Mouse (Mus musculus): ENCODE measurements around the gene Cbfa2t3. TPM values are rescaled to one million over a fixed set of nuclear protein-coding genes. Genes with fewer than 3 reads are reported as not detected.

The Cbfa2t3 gene
- polyA plus RNA-seq, 1 experiment from 2014 or later, result 13.2 TPM

DNA sequence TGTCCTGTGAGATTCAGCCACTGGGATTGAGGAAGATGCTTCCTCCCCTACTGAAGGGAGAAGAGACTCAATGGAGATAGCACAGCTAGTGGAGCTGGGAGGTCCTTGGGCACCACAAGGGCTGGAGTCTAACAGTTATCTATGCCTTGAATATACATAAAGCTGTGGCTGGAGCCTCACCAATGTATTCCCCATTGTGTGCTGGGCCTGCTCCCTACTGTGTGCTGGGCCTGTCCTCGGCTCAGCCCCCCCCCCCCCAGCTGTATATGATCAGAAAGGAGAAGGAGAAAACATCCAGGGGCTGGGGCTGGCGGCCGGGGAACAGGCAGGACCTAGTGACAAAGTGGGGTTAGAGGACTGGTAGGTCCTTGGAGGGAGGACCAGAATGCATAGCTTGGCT is 36.2 kb upstream of the Cbfa2t3 start:
- 47% methylated on average over 3 of the region's 3 CpGs for WGBS
- Histone ChIP-seq H3K36me3 (no peaks in the 10 kb centered on the region), H3K9ac (replicated peaks) (no peak overlapping the region), H3K4me2 (replicated peaks) (no peak overlapping the region), H3K4me1 (peaks cover 64% of the 10 kb centered on the region), H3K27me3 (no peaks in the 10 kb centered on the region), H3K9me3 (no peaks in the 10 kb centered on the region), H3K4me3 (no peak overlapping the region), H3K27ac (replicated peaks) (peak overlapping the region; percentile 93)
- ATAC-seq (replicated peaks), result no peak

DNA sequence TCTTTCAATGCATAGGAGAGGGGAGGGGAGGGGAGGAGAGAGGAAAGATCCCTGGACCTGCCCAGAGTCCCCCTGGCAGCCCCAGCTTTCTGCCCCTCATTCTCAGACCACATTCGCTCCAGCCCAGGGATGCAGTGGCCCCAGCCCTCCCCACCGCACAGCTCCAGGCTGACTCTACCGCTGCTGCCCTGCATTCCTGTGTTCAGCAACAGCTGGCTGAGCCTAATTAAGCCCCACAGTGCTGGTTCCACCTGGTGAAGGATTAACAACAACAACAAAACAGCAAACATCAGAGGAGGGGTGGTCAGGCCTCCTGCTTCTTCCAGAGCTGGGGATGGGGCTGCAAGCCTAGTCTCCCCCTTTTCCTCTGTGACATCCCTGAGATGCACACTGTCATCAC is 29.7 kb upstream of the Cbfa2t3 start:
- H3K4me2 ChIP-seq (replicated peaks), result no peak overlapping the region
- H3K4me3 ChIP-seq, result no peak overlapping the region
- no peak for ATAC-seq (replicated peaks)
- no peaks in the 10 kb centered on the region for H3K36me3 ChIP-seq
- H3K27ac ChIP-seq (replicated peaks), result no peak overlapping the region
- no peak overlapping the region for H3K9ac ChIP-seq (replicated peaks)
- H3K9me3 ChIP-seq, result no peaks in the 10 kb centered on the region
- H3K4me1 ChIP-seq, result 0 out of 2 replicates have a peak, but pooled peaks cover under 1% of the 10 kb centered on the region
- no peaks in the 10 kb centered on the region for H3K27me3 ChIP-seq
- WGBS, result 4% methylated on average over 3 of the region's 3 CpGs

DNA sequence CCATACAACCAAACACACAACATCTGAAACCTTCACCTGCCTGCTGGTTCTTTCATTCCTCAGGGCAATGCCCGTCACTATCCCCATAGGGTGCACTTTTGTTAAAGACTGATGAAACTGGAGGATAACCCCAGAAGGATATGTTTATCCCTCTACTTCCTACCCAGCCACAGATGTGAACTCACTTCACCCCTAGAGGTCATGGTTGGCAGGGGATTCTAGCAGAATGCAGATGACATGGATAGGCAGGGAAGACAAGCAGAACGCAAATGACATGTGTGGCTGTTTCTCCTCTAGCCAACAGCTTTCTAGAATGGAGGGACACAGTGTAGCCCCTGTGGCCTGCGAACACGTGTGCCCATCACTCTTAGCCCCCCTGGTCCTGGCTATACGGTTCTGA is 28.5 kb upstream of the Cbfa2t3 start:
- Histone ChIP-seq H3K4me1 (no peaks in the 10 kb centered on the region), H3K27me3 (no peaks in the 10 kb centered on the region), H3K9ac (replicated peaks) (no peak overlapping the region), H3K9me3 (no peaks in the 10 kb centered on the region), H3K4me3 (no peak overlapping the region), H3K4me2 (replicated peaks) (no peak overlapping the region), H3K36me3 (no peaks in the 10 kb centered on the region), H3K27ac (replicated peaks) (no peak overlapping the region)
- 69% methylated on average over 5 of the region's 5 CpGs for WGBS
- ATAC-seq (replicated peaks), result no peak

DNA sequence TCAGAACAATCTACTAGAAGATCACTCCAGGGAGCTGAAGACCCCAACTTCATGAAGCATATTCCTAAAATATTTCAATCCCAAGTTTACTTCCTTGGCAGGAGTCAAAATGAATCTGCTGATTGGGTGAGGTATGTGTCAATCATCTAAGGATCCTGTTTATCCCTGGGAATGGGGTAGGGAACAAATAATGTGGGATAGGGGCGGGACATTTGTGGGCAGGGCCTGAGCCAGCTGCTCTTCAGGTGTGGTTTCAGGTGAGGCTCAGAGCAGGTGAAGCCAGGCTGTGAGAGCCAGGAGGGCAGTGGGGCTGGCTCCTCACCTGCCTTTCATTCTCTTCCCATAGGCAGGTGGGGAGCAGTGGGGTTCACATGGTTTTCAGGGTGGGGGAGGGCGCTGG is 27.9 kb upstream of the Cbfa2t3 start:
- Histone ChIP-seq H3K4me2 (replicated peaks) (no peak overlapping the region), H3K27me3 (no peaks in the 10 kb centered on the region), H3K36me3 (no peaks in the 10 kb centered on the region), H3K9me3 (no peaks in the 10 kb centered on the region), H3K4me1 (no peaks in the 10 kb centered on the region), H3K27ac (replicated peaks) (no peak overlapping the region), H3K4me3 (no peak overlapping the region), H3K9ac (replicated peaks) (no peak overlapping the region)
- 53% methylated on average over 2 of the region's 2 CpGs for WGBS
- ATAC-seq (replicated peaks), result no peak

DNA sequence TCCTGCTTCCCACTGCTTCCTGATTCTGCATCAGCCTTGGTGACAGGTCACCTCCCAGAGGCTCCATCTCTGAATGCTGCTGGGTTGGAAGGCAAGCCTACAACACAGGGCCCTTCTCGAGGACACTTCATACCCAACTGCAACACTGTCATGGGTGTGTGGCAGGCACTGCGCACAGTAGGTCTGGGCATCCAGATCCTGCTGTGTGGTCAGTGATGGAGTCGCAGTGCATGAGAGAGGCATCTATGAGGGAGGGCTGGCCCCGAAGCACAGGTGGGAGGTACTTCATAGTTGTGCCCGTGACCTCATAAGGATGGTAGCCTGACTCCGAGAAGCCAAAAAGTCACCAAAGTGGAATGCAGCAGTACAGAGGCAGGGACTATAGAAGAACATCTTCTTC is 26.3 kb upstream of the Cbfa2t3 start:
- H3K27me3 ChIP-seq, result no peaks in the 10 kb centered on the region
- no peak overlapping the region for H3K9ac ChIP-seq (replicated peaks)
- no peak for ATAC-seq (replicated peaks)
- no peak overlapping the region for H3K27ac ChIP-seq (replicated peaks)
- H3K4me2 ChIP-seq (replicated peaks), result no peak overlapping the region
- peaks cover 16% of the 10 kb centered on the region for H3K4me1 ChIP-seq
- no peaks in the 10 kb centered on the region for H3K9me3 ChIP-seq
- H3K4me3 ChIP-seq, result no peak overlapping the region
- no peaks in the 10 kb centered on the region for H3K36me3 ChIP-seq
- 93% methylated on average over 6 of the region's 6 CpGs for WGBS

DNA sequence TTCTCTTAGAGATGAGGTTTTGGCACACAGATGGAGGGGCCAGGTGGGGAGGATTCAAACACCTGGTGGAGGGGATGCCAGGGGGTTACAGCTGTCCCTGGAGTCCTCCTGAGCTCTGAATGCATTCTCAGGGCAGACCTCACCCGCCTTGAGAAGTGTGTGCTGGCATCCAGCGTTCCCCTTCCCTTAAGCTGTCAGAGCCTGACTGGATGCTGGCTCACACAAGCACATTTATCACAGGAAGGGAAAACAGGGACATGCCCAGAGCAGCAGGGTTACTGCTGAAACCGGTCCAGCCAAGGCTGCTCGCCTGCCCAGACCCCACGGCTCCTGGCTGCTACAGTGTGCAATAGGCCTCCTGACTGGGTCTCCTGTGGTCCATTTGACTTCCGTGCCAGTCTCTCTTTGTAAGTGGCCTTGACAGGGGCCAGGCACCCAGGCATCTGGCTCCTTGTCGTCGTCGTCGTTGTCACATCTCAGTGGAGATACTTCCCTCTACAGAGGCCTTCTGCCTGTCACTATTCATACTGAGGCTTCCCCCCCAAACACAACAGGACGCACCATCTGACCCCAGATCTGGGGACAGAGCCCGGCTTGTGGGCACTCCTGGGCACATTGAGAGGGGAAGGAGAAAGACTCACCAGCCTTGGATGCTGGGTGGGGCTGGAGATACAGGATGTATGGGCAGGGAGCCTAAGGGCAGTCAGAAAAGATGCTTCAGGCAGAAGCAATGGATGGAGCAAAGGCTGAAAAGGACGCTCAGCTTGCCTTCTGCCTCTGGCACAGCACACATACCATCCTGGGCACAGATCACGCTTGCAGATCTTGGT is 22.1 kb upstream of the Cbfa2t3 start:
- ATAC-seq (replicated peaks), result peak; percentile 39; the same call in 1 of the 2 replicates
- Histone ChIP-seq H3K4me1 (peaks cover 23% of the 10 kb centered on the region), H3K4me3 (no peak overlapping the region), H3K27ac (replicated peaks) (peak overlapping the region; percentile 84), H3K27me3 (no peaks in the 10 kb centered on the region), H3K4me2 (replicated peaks) (peak overlapping the region; percentile 37), H3K36me3 (no peaks in the 10 kb centered on the region), H3K9me3 (no peaks in the 10 kb centered on the region), H3K9ac (replicated peaks) (0 out of 2 replicates have a peak overlapping the region, but pooled peaks have one; percentile 17)
- WGBS, result 59% methylated on average over 14 of the region's 14 CpGs

DNA sequence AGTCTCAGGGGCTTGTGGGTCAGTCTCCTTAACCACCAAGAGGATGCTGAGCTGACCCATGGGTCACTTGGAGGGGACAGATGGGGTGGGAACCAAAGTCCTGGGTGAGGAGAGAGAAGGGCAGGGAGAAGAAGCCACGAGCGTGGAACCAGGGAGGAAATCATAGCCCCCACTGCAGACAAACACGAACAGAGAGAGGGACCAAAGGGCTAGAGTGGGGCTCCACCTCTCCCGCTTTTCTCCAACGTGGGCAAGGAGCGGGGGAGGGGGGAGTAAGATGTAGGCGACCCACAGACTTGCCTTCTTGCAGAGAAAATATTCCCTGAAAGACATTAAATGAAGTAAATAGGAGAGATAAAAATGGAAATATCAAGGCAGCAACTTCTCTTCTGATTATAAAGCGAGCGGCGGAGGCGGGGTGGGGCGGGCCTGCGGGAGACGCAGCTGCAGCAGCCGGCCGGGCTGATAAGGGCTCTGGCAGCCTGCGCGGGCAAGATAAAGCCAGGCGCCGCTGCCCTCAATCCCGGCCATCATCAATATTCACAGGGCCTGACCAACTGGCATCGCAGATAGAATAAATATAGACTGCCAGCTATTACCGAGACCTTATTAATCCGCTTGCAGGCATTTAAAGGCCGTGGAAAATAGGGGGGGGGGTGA is 21.3 kb upstream of the Cbfa2t3 start:
- H3K27ac ChIP-seq (replicated peaks), result peak overlapping the region; percentile 84
- peak; percentile 74 for ATAC-seq (replicated peaks)
- no peaks in the 10 kb centered on the region for H3K9me3 ChIP-seq
- H3K36me3 ChIP-seq, result no peaks in the 10 kb centered on the region
- 9% methylated on average over 25 of the region's 25 CpGs for WGBS
- no peaks in the 10 kb centered on the region for H3K27me3 ChIP-seq
- 0 out of 2 replicates have a peak overlapping the region, but pooled peaks have one; percentile 17 for H3K9ac ChIP-seq (replicated peaks)
- peaks cover 23% of the 10 kb centered on the region for H3K4me1 ChIP-seq
- peak overlapping the region; percentile 9; the same call in 1 of the 2 replicates for H3K4me3 ChIP-seq
- peak overlapping the region; percentile 37 for H3K4me2 ChIP-seq (replicated peaks)

DNA sequence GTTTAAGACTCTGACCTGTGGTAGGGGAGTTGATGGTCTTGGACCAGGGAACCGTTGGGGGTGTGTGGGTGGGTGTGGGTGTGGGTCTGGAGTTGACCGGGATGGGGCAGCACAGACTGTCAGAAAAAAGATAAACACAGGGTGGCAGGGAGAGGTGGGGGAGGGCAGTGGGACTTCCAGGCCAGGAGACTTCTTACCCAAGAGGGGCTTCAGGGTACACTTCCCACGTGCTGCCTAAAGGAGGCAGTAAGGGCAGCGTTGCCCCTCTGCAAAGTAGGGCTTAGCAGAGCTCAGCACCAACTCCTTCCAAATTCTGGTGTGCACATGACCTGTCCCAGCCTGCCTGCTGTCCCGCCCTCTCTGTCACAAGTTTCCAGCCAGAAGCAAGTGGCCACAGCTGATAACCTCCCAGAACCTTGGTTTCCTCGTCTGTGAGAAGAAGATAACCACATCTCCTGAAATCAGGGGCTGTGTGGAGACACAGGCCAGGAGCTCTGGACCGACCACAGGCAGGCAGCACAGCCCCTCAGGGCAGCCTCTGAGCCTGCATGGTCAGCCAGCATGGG is 20.7 kb upstream of the Cbfa2t3 start:
- Histone ChIP-seq H3K4me2 (replicated peaks) (peak overlapping the region; percentile 37; the same call in 1 of the 2 replicates), H3K9me3 (no peaks in the 10 kb centered on the region), H3K27me3 (no peaks in the 10 kb centered on the region), H3K4me1 (peaks cover 23% of the 10 kb centered on the region), H3K36me3 (no peaks in the 10 kb centered on the region), H3K4me3 (no peak overlapping the region), H3K27ac (replicated peaks) (peak overlapping the region; percentile 84), H3K9ac (replicated peaks) (no peak overlapping the region)
- 36% methylated on average over 7 of the region's 7 CpGs for WGBS
- no peak for ATAC-seq (replicated peaks)

DNA sequence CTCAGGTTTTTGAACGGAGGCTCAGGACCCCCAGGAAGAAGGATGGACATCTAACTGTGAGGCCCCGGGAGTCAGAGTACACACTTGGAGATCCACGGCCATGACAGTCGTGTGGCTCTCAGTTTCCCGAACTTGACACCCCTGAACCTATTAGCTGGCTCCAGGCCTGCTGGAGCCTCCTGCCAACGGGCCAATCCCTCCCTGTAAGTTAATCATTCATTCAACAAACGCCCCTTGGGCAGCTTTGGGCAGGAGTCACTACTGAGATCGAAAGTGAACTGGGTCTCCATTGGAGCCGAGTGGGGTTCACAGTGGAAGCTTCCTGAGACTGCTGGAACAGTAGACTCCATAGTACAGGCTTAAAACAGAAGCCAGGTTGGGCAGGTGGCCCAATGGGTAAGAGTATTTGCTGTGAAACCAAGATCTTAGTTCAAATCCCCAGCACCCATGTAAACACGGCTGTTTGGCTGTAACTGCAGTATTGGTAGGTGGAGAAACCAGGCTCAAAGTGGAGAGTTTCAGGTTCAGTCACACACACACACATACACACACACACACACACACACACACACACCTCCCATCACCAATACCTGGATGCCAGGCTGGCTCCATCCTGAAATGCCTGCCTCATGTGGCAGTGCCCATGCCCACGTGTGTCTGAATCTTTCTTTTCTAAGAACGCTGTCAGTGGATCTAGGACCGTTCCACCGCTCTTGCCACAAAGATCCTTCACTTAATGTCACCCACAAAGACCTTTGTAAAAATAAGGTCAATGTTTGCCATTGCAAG is 20.0 kb upstream of the Cbfa2t3 start:
- no peaks in the 10 kb centered on the region for H3K36me3 ChIP-seq
- peaks cover 23% of the 10 kb centered on the region for H3K4me1 ChIP-seq
- WGBS, result 87% methylated on average over 14 of the region's 14 CpGs
- H3K9ac ChIP-seq (replicated peaks), result no peak overlapping the region
- H3K9me3 ChIP-seq, result no peaks in the 10 kb centered on the region
- H3K4me2 ChIP-seq (replicated peaks), result no peak overlapping the region
- no peak overlapping the region for H3K4me3 ChIP-seq
- no peak for ATAC-seq (replicated peaks)
- H3K27ac ChIP-seq (replicated peaks), result no peak overlapping the region
- no peaks in the 10 kb centered on the region for H3K27me3 ChIP-seq

DNA sequence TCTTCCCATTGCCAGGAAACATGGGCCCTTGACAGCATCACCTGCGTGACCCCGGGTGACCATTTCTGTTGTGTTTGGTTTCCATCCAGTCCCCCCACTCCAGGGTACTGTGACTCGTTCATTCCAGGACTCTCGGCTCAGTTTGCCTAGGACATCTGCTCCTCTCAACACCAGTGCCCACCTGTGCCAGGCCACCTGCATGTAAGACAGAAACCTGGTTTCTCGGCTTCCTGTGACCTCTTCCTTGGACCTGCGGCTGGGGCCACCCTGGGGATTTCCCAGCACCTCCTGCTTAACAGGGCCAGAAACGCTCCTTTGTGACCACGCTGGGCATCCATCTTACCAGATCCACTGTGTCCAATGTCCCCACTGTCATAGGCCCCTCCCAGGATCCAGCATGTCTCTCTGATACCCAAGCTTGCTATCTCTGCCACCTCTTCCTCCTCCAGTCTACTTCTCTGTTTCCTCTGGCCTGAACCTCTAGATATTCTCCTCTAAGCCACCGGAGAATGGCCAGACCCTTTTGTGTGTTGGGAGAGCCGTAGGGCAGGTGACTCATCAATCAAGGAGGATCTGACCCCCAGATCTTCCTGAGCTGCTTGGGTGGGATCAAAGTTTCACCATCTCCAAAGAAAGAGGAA is 19.1 kb upstream of the Cbfa2t3 start:
- no peaks in the 10 kb centered on the region for H3K27me3 ChIP-seq
- no peak overlapping the region for H3K27ac ChIP-seq (replicated peaks)
- ATAC-seq (replicated peaks), result no peak
- no peaks in the 10 kb centered on the region for H3K36me3 ChIP-seq
- peaks cover 23% of the 10 kb centered on the region for H3K4me1 ChIP-seq
- H3K9ac ChIP-seq (replicated peaks), result no peak overlapping the region
- WGBS, result 88% methylated on average over 10 of the region's 10 CpGs
- H3K4me3 ChIP-seq, result no peak overlapping the region
- H3K9me3 ChIP-seq, result no peaks in the 10 kb centered on the region
- H3K4me2 ChIP-seq (replicated peaks), result no peak overlapping the region

DNA sequence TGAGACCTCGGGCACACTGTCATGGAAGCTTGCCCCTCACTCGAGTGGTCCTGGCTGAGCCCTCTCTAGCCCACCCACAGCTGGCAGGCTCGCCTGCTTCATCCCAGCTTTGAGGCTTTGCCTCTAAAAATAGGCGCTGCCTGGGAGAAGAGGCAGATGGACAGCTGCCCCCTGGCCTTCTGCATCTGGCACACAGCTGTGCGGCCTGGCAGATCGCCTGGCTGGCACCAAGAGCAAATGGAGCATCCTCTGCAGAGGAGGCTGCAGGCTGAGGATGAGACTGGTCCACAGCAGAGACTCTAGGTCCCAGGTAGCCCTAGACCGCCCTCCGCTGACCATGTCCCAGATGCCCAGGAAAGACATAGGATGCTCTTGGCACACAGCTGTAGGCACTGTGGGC is 17.7 kb upstream of the Cbfa2t3 start:
- Histone ChIP-seq H3K9ac (replicated peaks) (no peak overlapping the region), H3K36me3 (no peaks in the 10 kb centered on the region), H3K27ac (replicated peaks) (no peak overlapping the region), H3K4me2 (replicated peaks) (no peak overlapping the region), H3K9me3 (no peaks in the 10 kb centered on the region), H3K4me1 (peaks cover 28% of the 10 kb centered on the region), H3K4me3 (no peak overlapping the region), H3K27me3 (no peaks in the 10 kb centered on the region)
- ATAC-seq (replicated peaks), result no peak
- WGBS, result 79% methylated on average over 8 of the region's 8 CpGs
